Mouse (Mus musculus): ENCODE measurements at regions not wholly inside any gene's neighbourhood (a gene's known extent, or its start where the extent isn't known, plus 50 kb on each side); places are given as distances from the start of the nearest gene placed in this dataset.

DNA sequence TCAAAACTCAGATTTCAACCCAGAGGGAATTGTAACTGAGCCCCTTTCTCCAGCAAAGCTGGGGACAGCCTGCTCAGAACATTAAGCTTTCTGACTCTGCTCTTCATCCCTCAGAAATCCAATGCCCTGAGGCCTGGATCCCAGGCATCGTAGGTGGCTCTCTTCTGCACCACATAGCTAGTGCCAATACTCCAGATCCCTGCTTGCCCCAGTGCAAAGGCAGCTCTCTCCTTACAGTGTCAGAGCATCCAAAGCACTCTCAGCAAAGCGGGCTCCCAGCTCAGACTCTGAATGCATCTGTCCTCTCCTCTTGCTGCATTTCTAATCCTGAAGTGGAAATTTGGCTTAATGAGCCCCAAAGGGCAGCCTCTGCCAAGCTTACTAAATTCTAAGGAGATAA, 59.4 kb upstream of the Ddit4l start:
- peak; percentile 25; the same call in 1 of the 2 replicates for ATAC-seq (ENCODE audit: low TSS enrichment)

DNA sequence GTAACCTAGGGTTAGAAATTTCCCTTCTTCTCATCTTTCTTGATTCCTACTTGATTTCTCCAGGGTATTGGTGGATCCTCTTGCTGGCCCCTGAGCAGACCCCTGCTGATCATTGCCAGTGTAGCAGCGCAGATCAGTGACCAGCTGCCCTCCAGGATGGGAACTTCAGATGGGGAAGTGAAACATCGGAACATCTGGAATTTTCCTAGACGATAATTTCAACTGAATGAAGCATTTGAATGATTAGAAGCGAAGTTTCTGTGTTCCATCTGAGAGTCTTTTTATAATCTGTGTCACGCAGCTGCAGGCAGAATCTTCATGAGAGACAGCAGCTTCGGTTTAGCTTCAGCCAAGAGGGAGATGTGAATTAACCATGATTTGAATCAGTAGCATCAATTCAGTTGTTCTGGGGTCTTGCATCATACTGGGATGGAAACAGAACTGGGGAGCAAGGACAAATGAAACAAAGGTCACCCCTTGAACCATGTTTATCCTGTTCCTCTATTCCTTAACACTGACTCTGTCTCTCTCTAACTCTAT, 57.8 kb upstream of the Ddit4l start:
- peak; percentile 26; the same call in 1 of the 2 replicates for ATAC-seq (ENCODE audit: low TSS enrichment)

DNA sequence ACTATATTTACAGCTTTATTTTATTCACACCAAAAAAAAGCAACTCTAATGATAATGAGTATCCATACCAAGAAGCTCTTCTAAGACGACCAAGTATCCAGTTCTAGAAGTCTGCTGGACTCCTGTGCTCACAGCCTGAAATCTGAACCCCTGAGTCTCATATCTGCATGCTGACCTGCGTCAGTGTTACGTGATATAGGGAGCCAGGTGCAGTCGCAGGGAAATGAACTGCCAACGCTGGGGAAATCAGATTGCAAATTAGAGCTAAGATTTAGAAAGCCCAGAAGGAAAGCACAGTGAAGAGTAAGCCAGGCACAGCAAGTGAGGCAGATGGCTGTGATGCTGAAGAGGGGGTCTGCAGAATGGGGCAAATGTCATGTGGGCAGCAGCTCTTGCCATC, 57.1 kb upstream of the Ddit4l start:
- peak; percentile 11; the same call in 1 of the 2 replicates for ATAC-seq (ENCODE audit: low TSS enrichment)

DNA sequence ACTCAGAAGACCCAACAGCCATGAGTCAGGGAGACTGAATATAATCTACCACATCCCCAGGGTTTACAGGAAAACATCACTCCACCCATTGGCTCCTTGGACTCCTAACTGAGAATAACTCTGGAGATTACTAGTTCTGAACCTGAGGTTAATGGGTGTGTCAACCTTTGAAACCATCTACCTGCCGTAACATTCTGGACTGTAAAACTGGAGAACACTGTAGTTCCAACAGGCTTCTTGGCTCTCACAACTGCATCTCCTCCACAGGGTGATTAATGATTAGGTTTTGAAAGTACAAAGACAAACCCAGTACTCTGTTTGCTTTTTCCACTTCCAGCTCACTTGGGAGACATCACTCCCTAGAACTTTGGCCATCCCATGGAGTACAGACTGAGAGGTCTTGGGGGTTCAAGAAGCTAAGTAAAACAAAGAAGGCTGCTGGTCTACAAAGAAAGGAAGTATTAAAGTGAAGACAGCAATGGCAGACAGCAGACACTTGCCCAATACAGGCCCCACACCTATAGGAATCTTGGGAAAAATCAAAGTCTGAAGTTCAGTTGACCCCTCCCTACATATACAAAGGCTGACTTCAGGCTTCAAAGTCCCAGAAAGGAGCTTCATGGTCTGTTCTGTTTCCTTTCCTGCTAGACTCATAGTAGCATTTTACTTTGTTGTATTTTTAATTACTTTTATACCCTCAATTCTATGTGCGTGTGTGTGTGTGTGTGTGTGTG, 52.7 kb upstream of the Ddit4l start:
- ATAC-seq (ENCODE audit: low TSS enrichment) = no peak

Measured in frontal cortex, adult (tissue).